Mouse (Mus musculus) G1E (cell line): ENCODE data around the gene Prrt2.

Experiments
- CTCF ChIP-seq: IDR thresholded peaks from 2 replicates; pipeline ENCODE4 v1.5.1; 2012; ENCODE audit warnings: low read depth, low read length, inconsistent platforms, mixed read lengths
- POLR2AphosphoS5 ChIP-seq: IDR thresholded peaks from 2 replicates; pipeline ENCODE4 v1.6.1; 2012; ENCODE audit warnings: low read depth, low read length, inconsistent platforms; ENCODE audit not compliant: insufficient replicate concordance
- TAL1 ChIP-seq: conservative IDR thresholded peaks from 2 replicates; pipeline ENCODE4 v1.6.1; 2012; ENCODE audit warnings: low read depth, low read length, inconsistent platforms, mixed read lengths

GRCm38 (mm10) chr7:126984667-126985444, 36.2 kb downstream of the Prrt2 start:
- TF ChIP-seq CTCF = no peak
- TF ChIP-seq POLR2AphosphoS5 = no peak
- no peak for TF ChIP-seq TAL1
